Mouse (Mus musculus): ENCODE data around the gene Gnptab. TPM values are rescaled to one million over a fixed set of nuclear protein-coding genes. Genes with fewer than 3 reads are reported as not detected.
"Not testable (repeated sequence)": the region's sequence is repeated elsewhere in the genome, so short reads cannot be mapped to it uniquely, and the experiment has no call there.

The Gnptab gene
- polyA plus RNA-seq, 1 experiment: 0.57 TPM

- H3K4me1 ChIP-seq: no peaks in the 10 kb centered on the region
- peaks cover 69% of the 10 kb centered on the region for H3K36me3 ChIP-seq (replicated peaks; ENCODE audit: low read length)
- no peaks in the 10 kb centered on the region for H3K9me3 ChIP-seq
- TF ChIP-seq FLI1 (IDR thresholded peaks at IDR 0.05; ENCODE audit: low read length) (no peak), GATA1 (IDR thresholded peaks at IDR 0.05; ENCODE audit: borderline replicate concordance, low read length) (no peak)
- H3K4me3 ChIP-seq (replicated peaks): no peak overlapping the region
- H3K27me3 ChIP-seq (replicated peaks): no peaks in the 10 kb centered on the region
These were observed 49.1 kb downstream of the Gnptab start for GRCm38 (mm10) chr10:88427998-88428397.

- Histone ChIP-seq H3K4me1 (no peaks in the 10 kb centered on the region), H3K27me3 (replicated peaks) (no peaks in the 10 kb centered on the region), H3K9me3 (no peaks in the 10 kb centered on the region), H3K4me3 (replicated peaks) (no peak overlapping the region), H3K36me3 (replicated peaks; ENCODE audit: low read length) (peaks cover 81% of the 10 kb centered on the region)
- TF ChIP-seq FLI1 (IDR thresholded peaks at IDR 0.05; ENCODE audit: low read length) (no peak), GATA1 (IDR thresholded peaks at IDR 0.05; ENCODE audit: borderline replicate concordance, low read length) (no peak)
These were observed 62.3 kb downstream of the Gnptab start for GRCm38 (mm10) chr10:88441224-88441623.

GRCm38 (mm10) chr10:88451221-88451620 lies 72.3 kb downstream of the Gnptab start:
- Histone ChIP-seq H3K4me1 (no peaks in the 10 kb centered on the region), H3K9me3 (no peaks in the 10 kb centered on the region), H3K36me3 (replicated peaks; ENCODE audit: low read length) (peaks cover 10% of the 10 kb centered on the region), H3K27me3 (replicated peaks) (no peaks in the 10 kb centered on the region), H3K4me3 (replicated peaks) (no peak overlapping the region)
- no peak for TF ChIP-seq GATA1 (IDR thresholded peaks at IDR 0.05; ENCODE audit: borderline replicate concordance, low read length)
- TF ChIP-seq FLI1 (IDR thresholded peaks at IDR 0.05; ENCODE audit: low read length): no peak

GRCm38 (mm10) chr10:88451990-88452389 lies 73.1 kb downstream of the Gnptab start:
- Histone ChIP-seq H3K4me1 (no peaks in the 10 kb centered on the region), H3K4me3 (replicated peaks) (no peak overlapping the region), H3K9me3 (no peaks in the 10 kb centered on the region), H3K36me3 (replicated peaks; ENCODE audit: low read length) (peaks cover 3% of the 10 kb centered on the region), H3K27me3 (replicated peaks) (peaks cover 2% of the 10 kb centered on the region)
- TF ChIP-seq GATA1 (IDR thresholded peaks at IDR 0.05; ENCODE audit: borderline replicate concordance, low read length): no peak
- TF ChIP-seq FLI1 (IDR thresholded peaks at IDR 0.05; ENCODE audit: low read length): no peak

- Histone ChIP-seq H3K36me3 (replicated peaks; ENCODE audit: low read length) (no peaks in the 10 kb centered on the region), H3K4me1 (no peaks in the 10 kb centered on the region), H3K27me3 (replicated peaks) (peaks cover 2% of the 10 kb centered on the region), H3K9me3 (peaks cover 10% of the 10 kb centered on the region), H3K4me3 (replicated peaks) (no peak overlapping the region)
- no peak for TF ChIP-seq FLI1 (IDR thresholded peaks at IDR 0.05; ENCODE audit: low read length)
- TF ChIP-seq GATA1 (IDR thresholded peaks at IDR 0.05; ENCODE audit: borderline replicate concordance, low read length): no peak
These were observed 78.9 kb downstream of the Gnptab start for GRCm38 (mm10) chr10:88457816-88458215.

GRCm38 (mm10) chr10:88459502-88459992 lies 80.6 kb downstream of the Gnptab start, which contains the start of gene Sycp3:
TSS of gene Sycp3 (plus strand) at chr10:88459569.
- peaks cover 2% of the 10 kb centered on the region for H3K27me3 ChIP-seq (replicated peaks)
- H3K4me3 ChIP-seq (replicated peaks): no peak within 1 kb of the TSS
- TF ChIP-seq GATA1 (IDR thresholded peaks at IDR 0.05; ENCODE audit: borderline replicate concordance, low read length): no peak
- H3K36me3 ChIP-seq (replicated peaks; ENCODE audit: low read length): no peaks in the 10 kb centered on the region
- no peaks in the 10 kb centered on the region for H3K4me1 ChIP-seq
- H3K9me3 ChIP-seq: peaks cover 10% of the 10 kb centered on the region

- no peak overlapping the region for H3K4me3 ChIP-seq (replicated peaks)
- TF ChIP-seq FLI1 (IDR thresholded peaks at IDR 0.05; ENCODE audit: low read length) (no peak), GATA1 (IDR thresholded peaks at IDR 0.05; ENCODE audit: borderline replicate concordance, low read length) (no peak)
- H3K9me3 ChIP-seq: peaks cover 10% of the 10 kb centered on the region
- H3K36me3 ChIP-seq (replicated peaks; ENCODE audit: low read length): no peaks in the 10 kb centered on the region
- H3K27me3 ChIP-seq (replicated peaks): peaks cover 2% of the 10 kb centered on the region
- no peaks in the 10 kb centered on the region for H3K4me1 ChIP-seq
These were observed 81.3 kb downstream of the Gnptab start for GRCm38 (mm10) chr10:88460122-88460820.

GRCm38 (mm10) chr10:88482866-88483265 lies 103.9 kb downstream of the Gnptab start:
- not testable (repeated sequence) for H3K4me1 ChIP-seq; H3K4me3 ChIP-seq (replicated peaks); H3K9me3 ChIP-seq; H3K27me3 ChIP-seq (replicated peaks); H3K36me3 ChIP-seq (replicated peaks; ENCODE audit: low read length)

- no peaks in the 10 kb centered on the region for H3K27me3 ChIP-seq (replicated peaks)
- H3K9me3 ChIP-seq: no peaks in the 10 kb centered on the region
- H3K4me1 ChIP-seq: no peaks in the 10 kb centered on the region
- no peak overlapping the region for H3K4me3 ChIP-seq (replicated peaks)
- TF ChIP-seq FLI1 (IDR thresholded peaks at IDR 0.05; ENCODE audit: low read length): no peak
- no peak for TF ChIP-seq GATA1 (IDR thresholded peaks at IDR 0.05; ENCODE audit: borderline replicate concordance, low read length)
- no peaks in the 10 kb centered on the region for H3K36me3 ChIP-seq (replicated peaks; ENCODE audit: low read length)
These were observed 109.7 kb downstream of the Gnptab start for GRCm38 (mm10) chr10:88488629-88489028.

- no peak for TF ChIP-seq GATA1 (IDR thresholded peaks at IDR 0.05; ENCODE audit: borderline replicate concordance, low read length)
- no peak for TF ChIP-seq FLI1 (IDR thresholded peaks at IDR 0.05; ENCODE audit: low read length)
- no peaks in the 10 kb centered on the region for H3K36me3 ChIP-seq (replicated peaks; ENCODE audit: low read length)
- H3K9me3 ChIP-seq: no peaks in the 10 kb centered on the region
- no peaks in the 10 kb centered on the region for H3K27me3 ChIP-seq (replicated peaks)
- H3K4me3 ChIP-seq (replicated peaks): no peak overlapping the region
- H3K4me1 ChIP-seq: no peaks in the 10 kb centered on the region
These were observed 112.7 kb downstream of the Gnptab start for GRCm38 (mm10) chr10:88491632-88492031.

Data from megakaryocyte, embryonic 14.5 days (primary cell).